ENCODE assay signal across 28 mouse cellular contexts in genomic region chrX:11361261-11361660, GRCm38 (mm10). TPM values are rescaled to one million over a fixed set of nuclear protein-coding genes. Genes with fewer than 3 reads are reported as not detected.
DNase-seq lines count a peak whose midpoint lies in the region; ATAC-seq and TF ChIP-seq lines count a peak whose summit lies in the region.
"Had no signal": no experiment of that assay in that cellular context is flagged by ENCODE, and none has a peak within 500 bp of the region (broad histone marks: within the 10 kb centered on the region; RNA-seq: fewer than 3 reads in every experiment).

No protein-coding gene starts in this region.

- no peak overlapping the region for H3K9ac ChIP-seq in liver, postnatal 0 days (replicated peaks)
- no peak overlapping the region for H3K9ac ChIP-seq in liver, embryonic 12.5 days
- H3K9ac ChIP-seq in forebrain, embryonic 16.5 days (replicated peaks; ENCODE audit: low read depth, low read length) = no peak overlapping the region
- H3K9ac ChIP-seq: embryonic facial prominence, embryonic 13.5 days; forebrain, embryonic 12.5 days; forebrain, postnatal 0 days; heart, embryonic 15.5 days; hindbrain, embryonic 15.5 days had no signal

- no peaks in the 10 kb centered on the region for H3K27me3 ChIP-seq in liver, postnatal 0 days (ENCODE audit: insufficient read depth, low read length)
- no peaks in the 10 kb centered on the region for H3K27me3 ChIP-seq in liver, embryonic 12.5 days (replicated peaks)
- H3K27me3 ChIP-seq in forebrain, embryonic 16.5 days (replicated peaks; ENCODE audit: control insufficient read depth, insufficient read depth, low read length) = no peaks in the 10 kb centered on the region
- H3K27me3 ChIP-seq: hindbrain, embryonic 15.5 days had no signal

- no peaks in the 10 kb centered on the region for H3K36me3 ChIP-seq in liver, postnatal 0 days (replicated peaks; ENCODE audit: insufficient read depth, low read length)
- no peaks in the 10 kb centered on the region for H3K36me3 ChIP-seq in liver, embryonic 12.5 days
- no peaks in the 10 kb centered on the region for H3K36me3 ChIP-seq in forebrain, embryonic 16.5 days (ENCODE audit: control insufficient read depth, insufficient read depth)
- H3K36me3 ChIP-seq: embryonic facial prominence, embryonic 13.5 days; forebrain, embryonic 12.5 days; heart, embryonic 15.5 days; hindbrain, embryonic 15.5 days had no signal

- no peak overlapping the region for H3K27ac ChIP-seq in liver, postnatal 0 days (ENCODE audit: low read depth)
- no peak overlapping the region for H3K27ac ChIP-seq in liver, embryonic 12.5 days
- H3K27ac ChIP-seq in forebrain, embryonic 16.5 days (ENCODE audit: low read length) = no peak overlapping the region
- H3K27ac ChIP-seq: embryonic facial prominence, embryonic 13.5 days; forebrain, embryonic 12.5 days; heart, adult 2 months; heart, embryonic 15.5 days; hindbrain, embryonic 15.5 days had no signal

- intact Hi-C loops in gastrocnemius, postnatal 14 days (cut with DNase I; ENCODE audit: low total_unique reads) = no loop called here

- H3K4me3 ChIP-seq in liver, postnatal 0 days (ENCODE audit: low read depth, low read length) = no peak overlapping the region
- no peak overlapping the region for H3K4me3 ChIP-seq in liver, embryonic 12.5 days
- no peak overlapping the region for H3K4me3 ChIP-seq in forebrain, embryonic 16.5 days (replicated peaks; ENCODE audit: low read length)
- H3K4me3 ChIP-seq: embryonic facial prominence, embryonic 13.5 days; forebrain, embryonic 12.5 days; heart, adult 2 months; heart, embryonic 15.5 days; hindbrain, embryonic 15.5 days had no signal

- TF ChIP-seq CTCF in liver, postnatal 0 days (IDR thresholded peaks at IDR 0.05; ENCODE audit: low read depth) = no peak

- no peak for ATAC-seq in liver, postnatal 0 days
- no peak for ATAC-seq in liver, embryonic 12.5 days
- ATAC-seq in megakaryocyte, adult 5-6 weeks (ENCODE audit: poor library complexity, severe bottlenecking) = peak; percentile 96
- 0 out of 2 replicates have a peak, but pooled peaks have one; percentile 33 for ATAC-seq in neutrophil, adult 5-6 weeks (ENCODE audit: extremely low read depth, insufficient number of reproducible peaks, low FRiP score, poor library complexity, severe bottlenecking)
- no peak for ATAC-seq in forebrain, embryonic 16.5 days
- ATAC-seq: activated CD4-positive, CD25-positive, alpha-beta regulatory T cell, adult 4 months; forebrain, postnatal 0 days; intestine, embryonic 16.5 days; Patski had no signal

- TF ChIP-seq EP300 in liver, postnatal 0 days (IDR thresholded peaks at IDR 0.05; ENCODE audit: low read depth) = no peak

- DNase-seq in liver, postnatal 0 days = peak; percentile 13
- peak; percentile 9 for DNase-seq in c-Kit-positive CD71-negative TER-119-negative erythroid progenitor cells, embryonic 14.5 days (ENCODE audit: low read depth)
- DNase-seq in gastrocnemius, postnatal 14 days = no peak
- no peak for DNase-seq in right cerebral cortex, postnatal 4 days
- DNase-seq: adrenal gland, postnatal 36 days; B cell, adult 2 months; cerebellum, adult 11-12 months; cerebellum, adult 9-10 months; cerebellum, postnatal 25 days; forebrain, postnatal 0 days; gastrocnemius, postnatal 36 days; heart, adult 2 months had no signal

- no peaks in the 10 kb centered on the region for H3K4me1 ChIP-seq in liver, postnatal 0 days (ENCODE audit: insufficient read depth)
- H3K4me1 ChIP-seq in liver, embryonic 12.5 days = no peaks in the 10 kb centered on the region
- peaks cover 6% of the 10 kb centered on the region for H3K4me1 ChIP-seq in forebrain, embryonic 16.5 days (replicated peaks; ENCODE audit: control insufficient read depth, insufficient read depth, low read length)
- H3K4me1 ChIP-seq: forebrain, embryonic 12.5 days; heart, embryonic 15.5 days had no signal

- 38% methylated on average over 2 of the region's 2 CpGs for WGBS in liver, postnatal 0 days (ENCODE audit: insufficient replicate concordance)
- 27% methylated on average over 2 of the region's 2 CpGs for WGBS in liver, embryonic 12.5 days (ENCODE audit: insufficient replicate concordance)
- WGBS in forebrain, embryonic 16.5 days = 94% methylated on average over 2 of the region's 2 CpGs

- H3K4me2 ChIP-seq in liver, postnatal 0 days (ENCODE audit: low read depth, low read length) = no peak overlapping the region
- H3K4me2 ChIP-seq in liver, embryonic 12.5 days = no peak overlapping the region
- H3K4me2 ChIP-seq in forebrain, embryonic 16.5 days (ENCODE audit: low read length) = no peak overlapping the region
- H3K4me2 ChIP-seq: embryonic facial prominence, embryonic 13.5 days; forebrain, embryonic 12.5 days; heart, embryonic 11.5 days; heart, embryonic 15.5 days; hindbrain, embryonic 15.5 days had no signal

- H3K9me3 ChIP-seq in liver, postnatal 0 days (ENCODE audit: low read length) = no peaks in the 10 kb centered on the region
- H3K9me3 ChIP-seq in liver, embryonic 12.5 days (replicated peaks) = no peaks in the 10 kb centered on the region
- no peaks in the 10 kb centered on the region for H3K9me3 ChIP-seq in forebrain, embryonic 16.5 days (ENCODE audit: control insufficient read depth, low read length)
- H3K9me3 ChIP-seq: embryonic facial prominence, embryonic 13.5 days; forebrain, embryonic 12.5 days; heart, embryonic 15.5 days; hindbrain, embryonic 15.5 days had no signal

RNA-seq across cellular contexts. Expression of gene H2al1j, which starts 33.6 kb away (rescaled TPM):
- not detected in 2 replicates for polyA plus RNA-seq in liver, postnatal 0 days (2015; fragmentation: Nextera tagmentation; extraction: Ambion mirVana)
- polyA plus RNA-seq in liver, embryonic 12.5 days (2016; fragmentation: Nextera tagmentation; extraction: Ambion mirVana) = not detected in 2 replicates
- not detected in 2 replicates for total RNA-seq in megakaryocyte, adult 5-6 weeks (2015)
- total RNA-seq in megakaryocyte, adult 5-6 weeks (2017) = not detected in 2 replicates
- not detected in 2 replicates for total RNA-seq in neutrophil, adult 5-6 weeks (2017)
- not detected for total RNA-seq in gastrocnemius, postnatal 14 days (2021)
- not detected in 2 replicates for polyA plus RNA-seq in forebrain, embryonic 16.5 days (2015; fragmentation: Nextera tagmentation; extraction: Ambion mirVana)
- total RNA-seq: adrenal gland, adult 18-20 months; adrenal gland, postnatal 36 days; forebrain, postnatal 0 days; gastrocnemius, adult 18-20 months; gastrocnemius, postnatal 36 days; heart, adult 2 months; heart, postnatal 25 days had no signal
- polyA plus RNA-seq: activated CD4-positive, CD25-positive, alpha-beta regulatory T cell, adult 4 months; embryonic facial prominence, embryonic 13.5 days; forebrain, embryonic 12.5 days; forebrain, postnatal 0 days; heart, adult 2 months; heart, embryonic 11.5 days; heart, embryonic 15.5 days; hindbrain, embryonic 11.5 days; hindbrain, embryonic 15.5 days; intestine, embryonic 16.5 days; Patski had no signal

RNA-seq across cellular contexts. Expression of gene H2al1i, which starts 36.8 kb away (rescaled TPM):
- not detected in 2 replicates for polyA plus RNA-seq in liver, postnatal 0 days (2015; fragmentation: Nextera tagmentation; extraction: Ambion mirVana)
- not detected in 2 replicates for polyA plus RNA-seq in liver, embryonic 12.5 days (2016; fragmentation: Nextera tagmentation; extraction: Ambion mirVana)
- total RNA-seq in megakaryocyte, adult 5-6 weeks (2015) = not detected in 2 replicates
- not detected in 2 replicates for total RNA-seq in megakaryocyte, adult 5-6 weeks (2017)
- total RNA-seq in neutrophil, adult 5-6 weeks (2017) = not detected in 2 replicates
- not detected for total RNA-seq in gastrocnemius, postnatal 14 days (2021)
- not detected in 2 replicates for polyA plus RNA-seq in forebrain, embryonic 16.5 days (2015; fragmentation: Nextera tagmentation; extraction: Ambion mirVana)
- total RNA-seq: adrenal gland, adult 18-20 months; adrenal gland, postnatal 36 days; forebrain, postnatal 0 days; gastrocnemius, adult 18-20 months; gastrocnemius, postnatal 36 days; heart, adult 2 months; heart, postnatal 25 days had no signal
- polyA plus RNA-seq: activated CD4-positive, CD25-positive, alpha-beta regulatory T cell, adult 4 months; embryonic facial prominence, embryonic 13.5 days; forebrain, embryonic 12.5 days; forebrain, postnatal 0 days; heart, adult 2 months; heart, embryonic 11.5 days; heart, embryonic 15.5 days; hindbrain, embryonic 11.5 days; hindbrain, embryonic 15.5 days; intestine, embryonic 16.5 days; Patski had no signal

RNA-seq across cellular contexts. Expression of gene H2al1h, which starts 40.0 kb away (rescaled TPM):
- polyA plus RNA-seq in liver, postnatal 0 days (2015; fragmentation: Nextera tagmentation; extraction: Ambion mirVana) = not detected in 2 replicates
- not detected in 2 replicates for polyA plus RNA-seq in liver, embryonic 12.5 days (2016; fragmentation: Nextera tagmentation; extraction: Ambion mirVana)
- total RNA-seq in megakaryocyte, adult 5-6 weeks (2015) = not detected in 2 replicates
- not detected in 2 replicates for total RNA-seq in megakaryocyte, adult 5-6 weeks (2017)
- not detected in 2 replicates for total RNA-seq in neutrophil, adult 5-6 weeks (2017)
- not detected for total RNA-seq in gastrocnemius, postnatal 14 days (2021)
- polyA plus RNA-seq in forebrain, embryonic 16.5 days (2015; fragmentation: Nextera tagmentation; extraction: Ambion mirVana) = not detected in 2 replicates
- total RNA-seq: adrenal gland, adult 18-20 months; adrenal gland, postnatal 36 days; forebrain, postnatal 0 days; gastrocnemius, adult 18-20 months; gastrocnemius, postnatal 36 days; heart, adult 2 months; heart, postnatal 25 days had no signal
- polyA plus RNA-seq: activated CD4-positive, CD25-positive, alpha-beta regulatory T cell, adult 4 months; embryonic facial prominence, embryonic 13.5 days; forebrain, embryonic 12.5 days; forebrain, postnatal 0 days; heart, adult 2 months; heart, embryonic 11.5 days; heart, embryonic 15.5 days; hindbrain, embryonic 11.5 days; hindbrain, embryonic 15.5 days; intestine, embryonic 16.5 days; Patski had no signal

RNA-seq across cellular contexts. Expression of gene H2al1g, which starts 43.2 kb away (rescaled TPM):
- not detected in 2 replicates for polyA plus RNA-seq in liver, postnatal 0 days (2015; fragmentation: Nextera tagmentation; extraction: Ambion mirVana)
- not detected in 2 replicates for polyA plus RNA-seq in liver, embryonic 12.5 days (2016; fragmentation: Nextera tagmentation; extraction: Ambion mirVana)
- total RNA-seq in megakaryocyte, adult 5-6 weeks (2015) = not detected in 2 replicates
- total RNA-seq in megakaryocyte, adult 5-6 weeks (2017) = not detected in 2 replicates
- not detected in 2 replicates for total RNA-seq in neutrophil, adult 5-6 weeks (2017)
- not detected for total RNA-seq in gastrocnemius, postnatal 14 days (2021)
- polyA plus RNA-seq in forebrain, embryonic 16.5 days (2015; fragmentation: Nextera tagmentation; extraction: Ambion mirVana) = not detected in 2 replicates
- total RNA-seq: adrenal gland, adult 18-20 months; adrenal gland, postnatal 36 days; forebrain, postnatal 0 days; gastrocnemius, adult 18-20 months; gastrocnemius, postnatal 36 days; heart, adult 2 months; heart, postnatal 25 days had no signal
- polyA plus RNA-seq: activated CD4-positive, CD25-positive, alpha-beta regulatory T cell, adult 4 months; embryonic facial prominence, embryonic 13.5 days; forebrain, embryonic 12.5 days; forebrain, postnatal 0 days; heart, adult 2 months; heart, embryonic 11.5 days; heart, embryonic 15.5 days; hindbrain, embryonic 11.5 days; hindbrain, embryonic 15.5 days; intestine, embryonic 16.5 days; Patski had no signal

RNA-seq across cellular contexts. Expression of gene H2al1f, which starts 46.3 kb away (rescaled TPM):
- polyA plus RNA-seq in liver, postnatal 0 days (2015; fragmentation: Nextera tagmentation; extraction: Ambion mirVana) = not detected in 2 replicates
- not detected in 2 replicates for polyA plus RNA-seq in liver, embryonic 12.5 days (2016; fragmentation: Nextera tagmentation; extraction: Ambion mirVana)
- total RNA-seq in megakaryocyte, adult 5-6 weeks (2015) = not detected in 2 replicates
- total RNA-seq in megakaryocyte, adult 5-6 weeks (2017) = not detected in 2 replicates
- total RNA-seq in neutrophil, adult 5-6 weeks (2017) = not detected in 2 replicates
- total RNA-seq in gastrocnemius, postnatal 14 days (2021) = not detected
- not detected in 2 replicates for polyA plus RNA-seq in forebrain, embryonic 16.5 days (2015; fragmentation: Nextera tagmentation; extraction: Ambion mirVana)
- total RNA-seq: adrenal gland, adult 18-20 months; adrenal gland, postnatal 36 days; forebrain, postnatal 0 days; gastrocnemius, adult 18-20 months; gastrocnemius, postnatal 36 days; heart, adult 2 months; heart, postnatal 25 days had no signal
- polyA plus RNA-seq: activated CD4-positive, CD25-positive, alpha-beta regulatory T cell, adult 4 months; embryonic facial prominence, embryonic 13.5 days; forebrain, embryonic 12.5 days; forebrain, postnatal 0 days; heart, adult 2 months; heart, embryonic 11.5 days; heart, embryonic 15.5 days; hindbrain, embryonic 11.5 days; hindbrain, embryonic 15.5 days; intestine, embryonic 16.5 days; Patski had no signal

Comparison
In these comparisons a context has a peak if more than half of its experiments do, and no peak if none do; other contexts are left out.
1. ATAC-seq: peak in megakaryocyte, adult 5-6 weeks (single experiment) and neutrophil, adult 5-6 weeks (single experiment); none in liver, postnatal 0 days (single experiment), liver, embryonic 12.5 days (single experiment) and forebrain, embryonic 16.5 days (single experiment).
2. DNase-seq: peak in liver, postnatal 0 days (single experiment) and c-Kit-positive CD71-negative TER-119-negative erythroid progenitor cells, embryonic 14.5 days (single experiment); none in gastrocnemius, postnatal 14 days (single experiment) and right cerebral cortex, postnatal 4 days (single experiment).